Mouse (Mus musculus) left cerebral cortex, postnatal 14 days (tissue): ENCODE measurements around the gene Retreg2. TPM values are rescaled to one million over a fixed set of nuclear protein-coding genes. Genes with fewer than 3 reads are reported as not detected.

Experiments used
- total RNA-seq, 2 experiments: library from RNA; stranded (reverse); gene quantifications; 2 replicates each; pipeline ENCODE4 v1.2.3; 2021

Retreg2 gene
- total RNA-seq, 2 experiments from 2014 or later = 159 to 162 TPM

Other genes starting within 250 kb of the Retreg2 start
- gene Cryba2, start 249.6 kb upstream of the Retreg2 start, total RNA-seq = under 1 TPM in 1 of 2 experiments, not detected in 1; 0.51 TPM
- 1 to 10 TPM; 1.9 TPM for gene Cfap65, start 207.2 kb upstream of the Retreg2 start, total RNA-seq
- under 1 TPM; 0.30 to 0.33 TPM for gene Ihh, start 191.1 kb upstream of the Retreg2 start, total RNA-seq
- 1 to 10 TPM; 1.6 to 2.6 TPM for gene Nhej1, start 17.6 kb upstream of the Retreg2 start, total RNA-seq
- gene Slc23a3, start 8.9 kb upstream of the Retreg2 start, total RNA-seq = under 1 TPM; 0.22 to 0.25 TPM
- 10 to 100 TPM; 31.4 to 32.2 TPM for gene Cnppd1, start 67 bp upstream of the Retreg2 start, total RNA-seq
- 10 to 100 TPM; 21.4 to 22.8 TPM for gene Zfand2b, start 25.9 kb downstream of the Retreg2 start, total RNA-seq
- gene Abcb6, start 37.6 kb downstream of the Retreg2 start, total RNA-seq = 10 to 100 TPM; 38.1 to 39.3 TPM
- gene Ankzf1, start 49.4 kb downstream of the Retreg2 start, total RNA-seq = 10 to 100 TPM; 19.7 TPM
- gene Atg9a, start 49.4 kb downstream of the Retreg2 start, total RNA-seq = 100 to 1,000 TPM; 130 to 133 TPM
- 10 to 100 TPM; 16.3 to 18.3 TPM for gene Glb1l, start 68.0 kb downstream of the Retreg2 start, total RNA-seq
- gene Stk16, start 68.1 kb downstream of the Retreg2 start, total RNA-seq = 10 to 100 TPM; 85.6 to 92.2 TPM
- gene Tuba4a, start 77.1 kb downstream of the Retreg2 start, total RNA-seq = 100 to 1,000 TPM; 658 to 691 TPM
- not detected for gene A630095N17Rik, start 89.3 kb downstream of the Retreg2 start, total RNA-seq
- gene Dnajb2, start 93.6 kb downstream of the Retreg2 start, total RNA-seq = 10 to 100 TPM; 76.5 to 80.2 TPM
- gene Ptprn, start 121.7 kb downstream of the Retreg2 start, total RNA-seq = 100 to 1,000 TPM; 376 to 396 TPM
- gene Resp18, start 135.6 kb downstream of the Retreg2 start, total RNA-seq = 10 to 100 TPM; 69.0 to 98.8 TPM
- gene Dnpep, start 175.2 kb downstream of the Retreg2 start, total RNA-seq = 10 to 100 TPM; 60.1 to 60.8 TPM
- gene Des, start 217.6 kb downstream of the Retreg2 start, total RNA-seq = 1 to 10 TPM; 1.5 to 2.6 TPM
- 100 to 1,000 TPM; 199 to 210 TPM for gene Speg, start 232.5 kb downstream of the Retreg2 start, total RNA-seq